Mouse (Mus musculus): ENCODE measurements around the gene Bag6. TPM values are rescaled to one million over a fixed set of nuclear protein-coding genes. Genes with fewer than 3 reads are reported as not detected.
A peak's percentile ranks its signal among the peaks of the same experiment; 100 is the strongest.

The Bag6 gene
- polyA plus RNA-seq, 1 experiment from 2014 or later: 93.9 TPM

GRCm38 (mm10) chr17:35164218-35164567 is 29.2 kb downstream of the Bag6 start:
- Histone ChIP-seq H3K9me3 (no peaks in the 10 kb centered on the region), H3K36me3 (peaks cover 30% of the 10 kb centered on the region), H3K4me2 (replicated peaks) (peak overlapping the region; percentile 91), H3K9ac (replicated peaks) (peak overlapping the region; percentile 100), H3K4me3 (replicated peaks) (peak overlapping the region; percentile 99), H3K27me3 (no peaks in the 10 kb centered on the region), H3K27ac (peak overlapping the region; percentile 97), H3K4me1 (replicated peaks) (peaks cover 35% of the 10 kb centered on the region)
- WGBS: under 1% methylated on average over 27 of the region's 28 CpGs
- no peak for ATAC-seq

DNA sequence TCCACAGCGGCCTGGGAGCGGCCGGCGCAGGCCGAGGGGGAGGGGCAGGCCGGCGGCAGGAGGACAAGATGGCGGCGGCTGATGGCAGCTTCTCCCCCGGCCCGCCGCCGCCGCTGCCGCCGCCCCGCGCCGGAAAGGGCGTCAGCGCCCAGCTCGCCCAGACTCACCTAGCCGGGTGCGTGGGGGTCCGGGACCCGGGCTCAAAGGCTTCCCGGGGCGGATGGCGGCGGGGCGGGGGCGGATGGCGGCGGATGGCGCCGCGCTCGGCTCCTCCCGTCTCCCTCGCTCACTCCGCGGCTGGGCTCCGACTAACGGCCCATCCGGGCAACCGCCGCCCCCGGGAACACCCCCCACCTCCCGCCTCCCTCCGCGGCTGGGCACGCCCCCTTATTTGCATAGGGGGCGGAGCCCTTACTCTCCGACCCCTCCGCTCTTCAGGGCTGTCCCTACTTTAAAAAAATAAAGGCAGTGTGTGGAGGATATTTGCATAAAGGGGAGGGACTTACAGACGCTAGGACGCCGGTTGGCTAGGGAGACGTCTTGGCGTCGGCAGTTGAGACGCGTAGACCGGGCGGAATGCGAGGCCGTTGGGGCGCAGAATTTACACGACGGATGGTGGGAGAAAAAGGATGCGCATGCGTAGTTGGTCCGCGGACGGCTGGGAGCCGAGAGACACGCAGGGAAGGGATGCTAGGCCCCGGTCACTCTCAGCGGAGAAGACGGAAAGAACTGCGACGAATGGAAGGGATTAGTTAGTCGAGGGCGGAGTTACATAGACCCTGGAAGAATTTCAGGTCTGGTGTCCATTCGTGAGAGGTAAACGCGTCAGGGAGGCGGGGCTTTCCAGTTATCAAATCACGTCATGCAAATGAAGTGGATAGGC is 29.8 kb downstream of the Bag6 start, which contains the start of gene Prrc2a:
Gene Prrc2a, minus strand, starts transcription at position 330 of the 883 bp plus-strand sequence.
- Histone ChIP-seq H3K27me3 (no peaks in the 10 kb centered on the region), H3K4me1 (replicated peaks) (peaks cover 35% of the 10 kb centered on the region), H3K4me3 (replicated peaks) (peak within 1 kb of the TSS; percentile 99), H3K9ac (replicated peaks) (peak within 1 kb of the TSS; percentile 100), H3K36me3 (peaks cover 24% of the 10 kb centered on the region), H3K27ac (peak within 1 kb of the TSS; percentile 97), H3K9me3 (no peaks in the 10 kb centered on the region), H3K4me2 (replicated peaks) (peak within 1 kb of the TSS; percentile 91)
- peak; percentile 95 for ATAC-seq
- under 1% methylated on average over 58 of the region's 89 CpGs for WGBS

GRCm38 (mm10) chr17:35165451-35166155 is 30.6 kb downstream of the Bag6 start:
- peak overlapping the region; percentile 67 for H3K9ac ChIP-seq (replicated peaks)
- WGBS: 24% methylated on average over 12 of the region's 12 CpGs
- H3K9me3 ChIP-seq: no peaks in the 10 kb centered on the region
- peak overlapping the region; percentile 91 for H3K4me2 ChIP-seq (replicated peaks)
- H3K4me3 ChIP-seq (replicated peaks): peak overlapping the region; percentile 99
- H3K27ac ChIP-seq: peak overlapping the region; percentile 97
- peak; percentile 83 for ATAC-seq
- H3K27me3 ChIP-seq: no peaks in the 10 kb centered on the region
- peaks cover 35% of the 10 kb centered on the region for H3K4me1 ChIP-seq (replicated peaks)
- peaks cover 16% of the 10 kb centered on the region for H3K36me3 ChIP-seq

- Histone ChIP-seq H3K36me3 (peaks cover 7% of the 10 kb centered on the region), H3K27ac (peak overlapping the region; percentile 97), H3K9ac (replicated peaks) (peak overlapping the region; percentile 67), H3K4me3 (replicated peaks) (peak overlapping the region; percentile 99), H3K4me1 (replicated peaks) (peaks cover 31% of the 10 kb centered on the region), H3K27me3 (no peaks in the 10 kb centered on the region), H3K4me2 (replicated peaks) (peak overlapping the region; percentile 91), H3K9me3 (no peaks in the 10 kb centered on the region)
- WGBS: 70% methylated on average over 8 of the region's 8 CpGs
- ATAC-seq: no peak
Observed at GRCm38 (mm10) chr17:35166352-35167035, 31.5 kb downstream of the Bag6 start.

DNA sequence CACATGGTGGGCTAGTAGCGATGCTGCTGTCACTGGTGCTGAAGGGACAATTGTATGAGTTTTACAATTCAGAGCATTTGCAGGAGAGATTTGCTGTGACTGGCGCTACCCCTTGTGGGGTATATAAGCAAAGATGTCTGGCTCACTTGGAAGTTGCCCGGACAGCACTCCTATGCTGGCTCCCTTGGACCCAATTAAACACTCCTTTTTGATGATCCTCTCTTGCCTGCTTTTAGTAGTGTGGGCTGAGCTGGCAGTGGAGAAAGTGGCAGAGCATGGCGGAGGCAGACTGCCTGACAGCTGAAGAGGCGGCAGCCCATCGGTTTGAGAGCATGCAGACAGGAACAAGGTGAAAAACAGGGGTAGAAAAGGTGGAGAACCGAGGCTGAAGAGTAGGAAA is 32.8 kb downstream of the Bag6 start:
- H3K4me1 ChIP-seq (replicated peaks): peaks cover 18% of the 10 kb centered on the region
- no peak overlapping the region for H3K9ac ChIP-seq (replicated peaks)
- no peaks in the 10 kb centered on the region for H3K9me3 ChIP-seq
- 90% methylated on average over 7 of the region's 7 CpGs for WGBS
- no peak overlapping the region for H3K4me2 ChIP-seq (replicated peaks)
- H3K36me3 ChIP-seq: no peaks in the 10 kb centered on the region
- H3K27me3 ChIP-seq: no peaks in the 10 kb centered on the region
- H3K4me3 ChIP-seq (replicated peaks): no peak overlapping the region
- ATAC-seq: no peak
- no peak overlapping the region for H3K27ac ChIP-seq

GRCm38 (mm10) chr17:35168541-35169207 is 33.7 kb downstream of the Bag6 start:
- ATAC-seq: no peak
- Histone ChIP-seq H3K4me1 (replicated peaks) (peaks cover 11% of the 10 kb centered on the region), H3K36me3 (no peaks in the 10 kb centered on the region), H3K27me3 (peaks cover 3% of the 10 kb centered on the region; the same call in 1 of the 2 replicates), H3K9me3 (no peaks in the 10 kb centered on the region), H3K4me3 (replicated peaks) (no peak overlapping the region), H3K9ac (replicated peaks) (no peak overlapping the region), H3K4me2 (replicated peaks) (no peak overlapping the region), H3K27ac (peak overlapping the region; percentile 57)
- WGBS: 18% methylated on average over 4 of the region's 4 CpGs

GRCm38 (mm10) chr17:35172445-35173234 is 37.7 kb downstream of the Bag6 start:
- ATAC-seq: no peak
- 75% methylated on average over 11 of the region's 11 CpGs for WGBS
- Histone ChIP-seq H3K27ac (no peak overlapping the region), H3K27me3 (peaks cover 3% of the 10 kb centered on the region; the same call in 1 of the 2 replicates), H3K4me2 (replicated peaks) (no peak overlapping the region), H3K36me3 (no peaks in the 10 kb centered on the region), H3K4me3 (replicated peaks) (no peak overlapping the region), H3K9ac (replicated peaks) (no peak overlapping the region; the same call in 1 of the 2 replicates), H3K4me1 (replicated peaks) (no peaks in the 10 kb centered on the region), H3K9me3 (no peaks in the 10 kb centered on the region)

DNA sequence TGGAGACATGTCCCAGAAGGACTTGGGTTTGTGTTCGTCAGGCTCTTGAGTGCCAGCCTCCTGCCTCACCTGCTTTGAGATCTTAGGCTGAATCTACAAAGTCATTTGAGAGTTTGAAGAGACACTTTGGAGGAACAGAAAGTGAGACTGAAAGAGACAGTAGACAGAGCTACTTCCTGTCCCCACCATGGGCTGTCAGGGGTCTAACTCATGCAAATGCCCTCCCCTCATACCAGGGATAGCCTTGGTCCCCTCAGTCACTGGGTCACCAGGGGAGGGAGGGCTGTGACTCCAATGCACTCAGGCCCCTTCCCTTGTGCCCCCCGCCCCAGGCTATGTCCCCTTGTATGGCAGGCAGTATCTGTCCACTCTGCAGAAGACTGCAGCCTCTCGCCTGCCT is 38.4 kb downstream of the Bag6 start:
- 69% methylated on average over 3 of the region's 3 CpGs for WGBS
- no peaks in the 10 kb centered on the region for H3K9me3 ChIP-seq
- no peaks in the 10 kb centered on the region for H3K4me1 ChIP-seq (replicated peaks)
- H3K4me3 ChIP-seq (replicated peaks): no peak overlapping the region
- H3K27ac ChIP-seq: no peak overlapping the region
- no peaks in the 10 kb centered on the region for H3K36me3 ChIP-seq
- no peak for ATAC-seq
- no peak overlapping the region for H3K9ac ChIP-seq (replicated peaks)
- no peak overlapping the region for H3K4me2 ChIP-seq (replicated peaks)
- peaks cover 3% of the 10 kb centered on the region; the same call in 1 of the 2 replicates for H3K27me3 ChIP-seq

DNA sequence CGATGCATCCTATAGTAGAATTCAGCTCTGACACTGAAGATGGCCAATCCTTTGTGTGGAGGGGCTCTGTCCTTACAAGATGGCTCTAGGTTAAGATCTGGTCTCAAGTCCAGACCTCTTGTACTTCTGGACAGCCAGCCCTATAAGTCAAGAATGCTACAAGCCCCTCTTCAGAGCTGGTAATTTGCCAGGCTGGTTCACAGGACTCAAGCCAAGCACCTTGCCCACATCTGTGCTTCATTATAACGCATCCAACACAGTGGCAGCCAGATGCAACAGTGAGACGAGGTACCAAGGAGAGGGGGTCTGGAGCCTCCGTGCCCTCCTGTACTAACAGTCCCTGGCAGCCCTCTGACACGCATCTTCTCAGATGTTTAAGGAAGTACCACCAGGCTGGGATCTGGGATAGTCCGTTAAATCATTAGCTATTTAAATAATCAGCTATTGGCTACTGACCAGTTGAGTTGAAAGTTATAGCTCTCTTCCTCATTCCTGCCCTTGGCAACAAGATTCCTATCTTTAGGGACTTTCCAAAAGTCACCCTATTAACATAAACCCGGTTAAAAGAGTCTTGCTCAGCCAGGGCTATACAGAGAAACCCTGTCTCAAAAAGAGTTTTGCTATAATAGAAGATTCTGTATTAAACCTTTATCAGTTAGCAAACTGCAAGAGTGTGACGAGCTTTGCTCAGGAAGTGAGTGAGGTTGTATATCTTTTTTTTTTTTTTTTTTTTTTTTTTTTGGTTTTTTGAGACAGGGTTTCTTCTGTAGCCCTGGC is 39.4 kb downstream of the Bag6 start:
- 80% methylated on average over 8 of the region's 8 CpGs for WGBS
- Histone ChIP-seq H3K36me3 (no peaks in the 10 kb centered on the region), H3K9ac (replicated peaks) (no peak overlapping the region), H3K4me1 (replicated peaks) (no peaks in the 10 kb centered on the region), H3K27me3 (peaks cover 3% of the 10 kb centered on the region; the same call in 1 of the 2 replicates), H3K27ac (no peak overlapping the region), H3K4me2 (replicated peaks) (no peak overlapping the region), H3K4me3 (replicated peaks) (no peak overlapping the region), H3K9me3 (no peaks in the 10 kb centered on the region)
- ATAC-seq: no peak

GRCm38 (mm10) chr17:35175382-35175781 is 40.4 kb downstream of the Bag6 start:
- peaks cover 3% of the 10 kb centered on the region; the same call in 1 of the 2 replicates for H3K27me3 ChIP-seq
- ATAC-seq: no peak
- H3K9ac ChIP-seq (replicated peaks): 0 out of 2 replicates have a peak overlapping the region, but pooled peaks have one; percentile 1
- 65% methylated on average over 6 of the region's 6 CpGs for WGBS
- no peak overlapping the region for H3K4me3 ChIP-seq (replicated peaks)
- no peaks in the 10 kb centered on the region for H3K36me3 ChIP-seq
- no peaks in the 10 kb centered on the region for H3K4me1 ChIP-seq (replicated peaks)
- no peaks in the 10 kb centered on the region for H3K9me3 ChIP-seq
- no peak overlapping the region for H3K27ac ChIP-seq
- H3K4me2 ChIP-seq (replicated peaks): no peak overlapping the region

All from midbrain, embryonic 13.5 days (tissue).